Mouse (Mus musculus) liver, embryonic 18 days (tissue): ENCODE results near the gene Gm9603. TPM values are rescaled to one million over a fixed set of nuclear protein-coding genes. Genes with fewer than 3 reads are reported as not detected.

Experiments used
- polyA plus RNA-seq: library from polyadenylated mRNA; depleted of rRNA; stranded (reverse); fragments of >200 nt; gene quantifications from 2 replicates; pipeline ENCODE4 v1.2.3, GENCODE M21; 2012; rRNA removed

Gm9603 gene
- polyA plus RNA-seq = not detected in 2 replicates

DNA sequence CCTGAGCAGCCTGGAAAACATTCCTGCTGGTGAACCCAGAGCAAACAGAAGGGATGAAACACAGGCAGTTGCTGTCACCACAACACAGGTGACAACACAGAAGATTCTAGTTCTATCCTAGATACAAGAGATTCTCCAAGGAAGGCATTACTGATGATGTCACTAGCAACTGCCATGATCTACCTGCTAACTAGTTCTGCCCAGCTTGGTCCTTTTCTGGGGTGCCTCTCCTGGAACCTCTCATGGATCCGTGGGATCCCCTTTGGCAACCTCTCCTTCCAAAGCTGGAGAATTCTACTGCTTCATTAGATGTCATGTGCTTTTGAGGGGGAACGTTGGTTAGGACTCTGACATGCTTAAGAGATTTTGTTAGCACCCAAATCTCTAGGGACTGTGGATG, at the start of gene Gm9603:
Gene Gm9603, minus strand, starts transcription at position 101 of the 400 bp plus-strand sequence.

DNA sequence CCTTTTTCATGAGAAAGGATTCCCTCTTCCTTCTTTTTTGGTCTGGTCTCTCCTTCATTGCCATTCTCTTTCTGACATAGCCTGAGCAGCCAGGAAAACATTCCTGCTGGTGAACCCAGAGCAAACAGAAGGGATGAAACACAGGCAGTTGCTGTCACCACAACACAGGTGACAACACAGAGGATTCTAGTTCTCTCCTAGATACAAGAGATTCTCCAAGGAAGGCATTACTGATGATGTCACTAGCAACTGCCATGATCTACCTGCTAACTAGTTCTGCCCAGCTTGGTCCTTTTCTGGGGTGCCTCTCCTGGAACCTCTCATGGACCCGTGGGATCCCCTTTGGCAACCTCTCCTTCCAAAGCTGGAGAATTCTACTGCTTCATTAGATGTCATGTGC, 54.3 kb downstream of the Gm9603 start, which contains the start of gene Gm8265:
Gene Gm8265, minus strand, starts transcription at position 101 of the 400 bp plus-strand sequence.

Other genes starting within 250 kb of the Gm9603 start
- gene Gm3194, start 232.0 kb downstream of the Gm9603 start, polyA plus RNA-seq = 0.05 TPM in 2 replicates
- not detected in 2 replicates for gene Gm8246, start 209.6 kb downstream of the Gm9603 start, polyA plus RNA-seq
- not detected in 2 replicates for gene Gm3187, start 203.2 kb downstream of the Gm9603 start, polyA plus RNA-seq
- 0.05 TPM in 2 replicates for gene Gm3488, start 185.8 kb downstream of the Gm9603 start, polyA plus RNA-seq
- not detected in 2 replicates for gene Gm3532, start 149.0 kb downstream of the Gm9603 start, polyA plus RNA-seq
- not detected in 2 replicates for gene Gm8265, start 54.4 kb downstream of the Gm9603 start, polyA plus RNA-seq
- gene Gm3373, start 54.1 kb upstream of the Gm9603 start, polyA plus RNA-seq = 0.02 TPM in 1 of 2 replicates, not detected in the other
- 0.05 TPM in 2 replicates for gene Gm3383, start 120.5 kb upstream of the Gm9603 start, polyA plus RNA-seq
- gene Gm3424, start 142.9 kb upstream of the Gm9603 start, polyA plus RNA-seq = not detected in 2 replicates
- gene Gm8237, start 192.9 kb upstream of the Gm9603 start, polyA plus RNA-seq = not detected in 2 replicates